Mouse (Mus musculus) stomach, embryonic 15.5 days (tissue): ENCODE data around the gene Galnt2. TPM values are rescaled to one million over a fixed set of nuclear protein-coding genes. Genes with fewer than 3 reads are reported as not detected.
A peak's percentile ranks its signal among the peaks of the same experiment; 100 is the strongest.

Experiments
- ATAC-seq: fragments of 200-750 bp; cut with Nextera tagmentation; 2 replicates; pipeline ENCODE4 v1.8.0; 2017; ENCODE audit warnings: low read depth, moderate number of reproducible peaks, moderate TSS enrichment; ENCODE audit not compliant: insufficient read depth, low FRiP score
- H3K27ac ChIP-seq: fragments of 300-500 bp; sonication (generic); 2 replicates; pipeline ENCODE4 v1.5.1; 2015; ENCODE audit warnings: mild to moderate bottlenecking, inconsistent platforms
- H3K27me3 ChIP-seq: fragments of 300-500 bp; sonication (generic); replicated peaks from 2 replicates; pipeline ENCODE4 v1.6.1; 2015; ENCODE audit warnings: inconsistent platforms
- H3K36me3 ChIP-seq: fragments of 300-500 bp; sonication (generic); 2 replicates; pipeline ENCODE4 v1.6.1; 2015; ENCODE audit warnings: inconsistent platforms
- H3K4me1 ChIP-seq: fragments of 300-500 bp; sonication (generic); 2 replicates; pipeline ENCODE4 v1.6.1; 2015; ENCODE audit warnings: inconsistent platforms
- H3K4me2 ChIP-seq: fragments of 300-500 bp; sonication (generic); 2 replicates; pipeline ENCODE4 v1.6.1; 2015; ENCODE audit warnings: mild to moderate bottlenecking, inconsistent platforms
- H3K4me3 ChIP-seq: fragments of 300-500 bp; sonication (generic); replicated peaks from 2 replicates; pipeline ENCODE4 v1.5.1; 2015; ENCODE audit warnings: inconsistent platforms
- H3K9ac ChIP-seq: fragments of 300-500 bp; sonication (generic); 2 replicates; pipeline ENCODE4 v1.6.1; 2015; ENCODE audit warnings: inconsistent platforms
- H3K9me3 ChIP-seq: fragments of 300-500 bp; sonication (generic); 2 replicates; pipeline ENCODE4 v1.6.1; 2016; ENCODE audit warnings: inconsistent platforms
- WGBS: fragments of 180-500 bp; shearing (Covaris S2); methylation state at CpG from one replicate; pipeline ENCODE4 v1.1.7; 2015; 5-methylcytosine and 5-hydroxymethylcytosine counted together
- polyA plus RNA-seq: library from polyadenylated mRNA; unstranded; fragments of >200 nt; fragmentation: Nextera tagmentation; extraction: Ambion mirVana; gene quantifications from 2 replicates; pipeline ENCODE4 v1.2.1, GENCODE M21; 2015

The Galnt2 gene
- polyA plus RNA-seq, 1 experiment from 2014 or later = 80.5 TPM

DNA sequence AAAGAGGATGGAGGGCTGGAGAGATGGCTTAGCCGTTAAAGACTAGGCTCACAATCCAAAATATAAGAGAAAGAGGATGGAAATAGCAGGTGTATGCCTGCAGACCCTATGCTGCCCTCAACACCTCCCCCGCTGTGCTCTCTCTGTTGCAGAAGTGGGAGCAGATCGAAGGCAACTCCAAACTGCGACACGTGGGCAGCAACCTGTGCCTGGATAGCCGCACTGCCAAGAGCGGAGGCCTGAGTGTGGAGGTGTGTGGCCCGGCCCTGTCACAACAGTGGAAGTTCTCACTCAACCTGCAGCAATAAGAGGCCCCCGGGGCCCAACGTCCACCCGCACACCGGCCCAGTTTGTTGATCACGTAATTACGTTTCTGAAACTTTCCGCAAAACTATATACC, 112.0 kb downstream of the Galnt2 start:
- no peak overlapping the region for H3K27ac ChIP-seq
- H3K4me2 ChIP-seq = no peak overlapping the region
- ATAC-seq = no peak
- no peaks in the 10 kb centered on the region; the same call in 1 of the 2 replicates for H3K4me1 ChIP-seq
- no peak overlapping the region for H3K9ac ChIP-seq
- H3K4me3 ChIP-seq = no peak overlapping the region
- WGBS = 93% methylated on average over 15 of the region's 15 CpGs
- no peaks in the 10 kb centered on the region for H3K9me3 ChIP-seq
- peaks cover 35% of the 10 kb centered on the region for H3K36me3 ChIP-seq
- H3K27me3 ChIP-seq = no peaks in the 10 kb centered on the region

DNA sequence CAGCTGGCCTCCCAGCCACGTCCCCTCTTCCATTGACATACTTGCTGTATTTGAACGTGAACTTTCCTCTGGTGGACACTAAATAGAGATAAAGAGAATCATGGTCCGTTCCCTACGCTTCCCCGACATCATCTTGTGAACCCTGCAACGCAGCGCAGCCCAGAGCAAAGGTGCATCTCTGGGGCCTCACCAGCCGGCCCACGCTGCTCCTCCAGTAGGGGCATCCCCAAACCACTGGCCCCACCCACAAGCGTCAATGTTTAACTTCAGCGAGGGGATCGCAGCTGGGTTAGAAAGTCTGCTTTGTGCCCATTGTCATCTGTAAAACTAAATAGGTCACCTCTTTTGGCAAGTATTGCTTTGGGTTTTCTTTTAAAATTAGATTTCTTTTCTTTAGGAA, 112.8 kb downstream of the Galnt2 start:
- Histone ChIP-seq H3K27ac (no peak overlapping the region), H3K4me1 (no peaks in the 10 kb centered on the region; the same call in 1 of the 2 replicates), H3K36me3 (peaks cover 27% of the 10 kb centered on the region), H3K27me3 (no peaks in the 10 kb centered on the region), H3K4me3 (no peak overlapping the region), H3K4me2 (no peak overlapping the region), H3K9ac (no peak overlapping the region), H3K9me3 (no peaks in the 10 kb centered on the region)
- WGBS = 69% methylated on average over 12 of the region's 12 CpGs
- no peak for ATAC-seq

DNA sequence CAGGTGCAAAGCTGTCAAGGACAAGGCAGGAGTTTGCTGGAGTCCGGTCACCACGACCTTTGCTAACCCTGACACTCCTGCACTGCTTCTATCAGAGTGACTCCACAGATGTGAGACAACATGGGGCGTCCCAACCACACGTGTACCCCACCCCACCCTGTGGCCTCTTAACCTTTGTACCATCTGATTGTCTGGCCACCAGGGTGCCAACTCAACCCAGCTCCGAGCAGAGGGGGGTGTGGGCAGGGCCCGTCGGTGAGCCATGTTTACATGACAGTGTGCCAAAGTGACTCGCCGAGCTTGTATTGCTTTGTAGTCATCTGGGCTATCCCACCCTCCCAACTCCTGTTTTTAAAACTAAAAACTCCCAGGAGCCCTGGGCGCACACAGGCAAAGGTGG, 113.9 kb downstream of the Galnt2 start:
- 69% methylated on average over 10 of the region's 10 CpGs for WGBS
- no peak overlapping the region for H3K4me2 ChIP-seq
- H3K36me3 ChIP-seq = peaks cover 26% of the 10 kb centered on the region; the same call in 1 of the 2 replicates
- H3K9me3 ChIP-seq = no peaks in the 10 kb centered on the region
- H3K27me3 ChIP-seq = no peaks in the 10 kb centered on the region
- no peaks in the 10 kb centered on the region; the same call in 1 of the 2 replicates for H3K4me1 ChIP-seq
- peak; percentile 26; the same call in 1 of the 2 replicates for ATAC-seq
- H3K27ac ChIP-seq = no peak overlapping the region
- H3K4me3 ChIP-seq = no peak overlapping the region
- no peak overlapping the region for H3K9ac ChIP-seq

DNA sequence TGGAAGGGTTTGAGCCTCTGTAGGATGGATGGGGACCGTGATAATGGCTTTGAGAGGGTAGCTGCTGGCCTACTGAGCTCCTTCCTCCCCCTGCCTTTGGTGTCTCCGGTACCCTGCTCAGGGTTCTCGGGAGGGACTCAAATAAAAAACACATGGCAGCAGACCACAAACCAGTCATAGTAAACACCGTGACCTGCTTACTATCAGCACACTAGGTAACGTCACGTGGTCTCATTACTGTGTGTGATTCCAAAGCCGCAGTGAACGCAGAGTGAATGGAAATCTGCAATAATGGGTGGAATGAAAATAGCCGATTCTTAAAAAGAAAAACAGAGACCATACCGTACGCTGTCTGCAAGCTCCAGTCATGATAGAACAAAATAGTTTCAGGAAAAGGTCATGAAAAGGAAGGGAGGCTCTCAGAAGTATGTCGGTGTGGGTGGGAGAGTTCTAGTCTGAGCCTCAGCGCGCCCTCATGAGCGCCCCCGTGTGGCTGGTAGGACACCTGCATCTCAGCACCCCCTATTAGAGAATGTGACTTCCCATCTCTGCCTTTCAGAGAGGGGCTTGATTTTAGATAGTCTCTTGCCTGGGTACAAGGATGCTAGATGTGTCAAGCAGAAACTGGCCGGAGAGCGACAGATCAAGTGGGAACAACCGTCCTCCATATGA, 115.8 kb downstream of the Galnt2 start:
- peak; percentile 24; the same call in 1 of the 2 replicates for ATAC-seq
- Histone ChIP-seq H3K27me3 (no peaks in the 10 kb centered on the region), H3K27ac (peak overlapping the region; percentile 8; the same call in 1 of the 2 replicates), H3K4me3 (no peak overlapping the region), H3K4me2 (no peak overlapping the region), H3K36me3 (peaks cover 16% of the 10 kb centered on the region; the same call in 1 of the 2 replicates), H3K9ac (no peak overlapping the region), H3K4me1 (no peaks in the 10 kb centered on the region; the same call in 1 of the 2 replicates), H3K9me3 (no peaks in the 10 kb centered on the region)
- 45% methylated on average over 19 of the region's 19 CpGs for WGBS

DNA sequence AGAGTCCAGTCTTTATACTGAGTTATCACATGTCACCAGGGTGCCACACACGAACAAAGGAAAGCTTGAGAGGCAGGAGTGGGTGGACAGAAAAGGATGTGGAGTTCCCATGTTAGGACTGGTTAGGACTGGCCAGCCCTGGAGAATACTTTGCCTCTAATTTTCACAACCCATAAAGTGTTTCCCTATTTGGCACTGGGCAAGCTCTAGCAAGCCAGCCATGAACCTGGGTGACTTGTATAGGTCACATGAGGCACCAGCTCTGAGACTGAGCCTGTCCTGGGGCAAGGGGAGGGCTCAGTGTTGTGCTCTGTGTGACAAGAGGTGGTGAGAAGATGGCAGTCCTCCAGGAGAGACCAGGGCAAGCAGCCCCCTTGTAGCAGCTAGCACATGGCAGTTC, 116.9 kb downstream of the Galnt2 start:
- H3K36me3 ChIP-seq = peaks cover 8% of the 10 kb centered on the region; the same call in 1 of the 2 replicates
- no peak overlapping the region for H3K4me2 ChIP-seq
- no peak overlapping the region for H3K9ac ChIP-seq
- no peak overlapping the region for H3K4me3 ChIP-seq
- WGBS = 68% methylated on average over 1 of the region's 1 CpGs
- no peaks in the 10 kb centered on the region; the same call in 1 of the 2 replicates for H3K4me1 ChIP-seq
- ATAC-seq = no peak
- H3K27me3 ChIP-seq = no peaks in the 10 kb centered on the region
- no peaks in the 10 kb centered on the region for H3K9me3 ChIP-seq
- no peak overlapping the region for H3K27ac ChIP-seq

DNA sequence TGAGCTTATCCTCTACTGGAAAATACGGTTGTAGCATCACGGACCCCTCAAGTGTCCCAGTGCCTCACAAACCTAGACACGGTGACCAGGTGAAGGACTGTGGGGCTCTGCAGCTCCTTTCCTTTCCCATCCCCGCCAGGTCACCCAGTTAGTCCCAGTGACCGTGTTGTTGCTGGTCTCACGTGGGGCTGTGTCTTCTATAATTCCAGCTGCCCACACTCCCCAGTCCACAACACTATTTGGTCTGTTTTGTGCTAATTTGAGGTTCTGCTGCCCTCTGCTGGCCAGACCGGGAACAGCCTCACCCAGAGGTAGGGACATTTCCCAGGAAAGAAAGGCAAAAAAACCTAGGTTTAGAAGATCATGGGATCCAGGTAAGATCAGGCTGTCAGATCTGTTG, 118.5 kb downstream of the Galnt2 start:
- no peaks in the 10 kb centered on the region for H3K9me3 ChIP-seq
- no peak for ATAC-seq
- H3K4me2 ChIP-seq = no peak overlapping the region
- H3K9ac ChIP-seq = no peak overlapping the region
- H3K4me1 ChIP-seq = no peaks in the 10 kb centered on the region; the same call in 1 of the 2 replicates
- H3K4me3 ChIP-seq = no peak overlapping the region
- H3K27me3 ChIP-seq = no peaks in the 10 kb centered on the region
- 0 out of 2 replicates have a peak, but pooled peaks cover 3% of the 10 kb centered on the region for H3K36me3 ChIP-seq
- H3K27ac ChIP-seq = no peak overlapping the region
- 39% methylated on average over 7 of the region's 7 CpGs for WGBS

DNA sequence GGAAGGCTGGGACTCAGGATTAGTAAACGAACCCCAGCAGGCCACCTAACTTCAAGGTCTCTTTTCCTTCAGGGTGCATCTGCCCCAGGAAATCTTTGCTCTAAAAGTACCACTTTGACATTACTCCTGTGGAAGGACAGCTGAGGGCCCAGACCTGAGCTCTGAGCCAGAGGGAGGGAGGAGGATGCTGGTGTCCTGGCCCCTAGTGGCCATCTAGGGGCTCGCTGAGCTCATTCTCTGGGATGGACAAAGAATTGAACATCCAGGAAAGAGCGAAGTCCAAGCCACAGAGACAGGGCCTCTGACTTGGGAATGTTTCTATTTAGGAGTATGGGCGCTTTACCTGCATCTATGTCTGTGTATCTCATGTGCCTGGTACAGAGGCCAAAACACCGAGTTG, 120.4 kb downstream of the Galnt2 start:
- Histone ChIP-seq H3K4me1 (no peaks in the 10 kb centered on the region; the same call in 1 of the 2 replicates), H3K36me3 (no peaks in the 10 kb centered on the region), H3K9ac (no peak overlapping the region), H3K27ac (no peak overlapping the region), H3K27me3 (no peaks in the 10 kb centered on the region), H3K4me3 (no peak overlapping the region), H3K4me2 (no peak overlapping the region), H3K9me3 (no peaks in the 10 kb centered on the region)
- WGBS = 62% methylated on average over 5 of the region's 5 CpGs
- no peak for ATAC-seq

DNA sequence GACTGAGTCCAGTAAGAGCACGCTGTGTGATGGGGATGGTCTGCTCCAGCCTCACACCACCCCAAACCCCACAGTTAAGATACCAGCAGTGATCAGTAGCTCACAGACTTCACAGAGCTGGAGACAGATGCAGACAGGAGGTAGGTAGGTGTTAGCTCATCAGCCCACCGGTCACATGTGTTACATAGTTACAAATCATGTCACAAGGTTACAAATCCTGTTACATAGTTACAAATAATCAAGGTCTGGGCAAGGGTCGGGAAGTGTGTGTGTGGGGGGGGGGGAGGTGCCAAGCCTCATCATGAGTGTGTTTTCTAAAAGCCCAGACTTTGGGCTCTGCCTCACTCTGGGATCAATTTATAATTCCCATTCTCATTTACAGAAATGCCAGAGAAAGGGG, 129.7 kb downstream of the Galnt2 start:
- H3K36me3 ChIP-seq = no peaks in the 10 kb centered on the region
- no peak for ATAC-seq
- WGBS = 65% methylated on average over 3 of the region's 3 CpGs

DNA sequence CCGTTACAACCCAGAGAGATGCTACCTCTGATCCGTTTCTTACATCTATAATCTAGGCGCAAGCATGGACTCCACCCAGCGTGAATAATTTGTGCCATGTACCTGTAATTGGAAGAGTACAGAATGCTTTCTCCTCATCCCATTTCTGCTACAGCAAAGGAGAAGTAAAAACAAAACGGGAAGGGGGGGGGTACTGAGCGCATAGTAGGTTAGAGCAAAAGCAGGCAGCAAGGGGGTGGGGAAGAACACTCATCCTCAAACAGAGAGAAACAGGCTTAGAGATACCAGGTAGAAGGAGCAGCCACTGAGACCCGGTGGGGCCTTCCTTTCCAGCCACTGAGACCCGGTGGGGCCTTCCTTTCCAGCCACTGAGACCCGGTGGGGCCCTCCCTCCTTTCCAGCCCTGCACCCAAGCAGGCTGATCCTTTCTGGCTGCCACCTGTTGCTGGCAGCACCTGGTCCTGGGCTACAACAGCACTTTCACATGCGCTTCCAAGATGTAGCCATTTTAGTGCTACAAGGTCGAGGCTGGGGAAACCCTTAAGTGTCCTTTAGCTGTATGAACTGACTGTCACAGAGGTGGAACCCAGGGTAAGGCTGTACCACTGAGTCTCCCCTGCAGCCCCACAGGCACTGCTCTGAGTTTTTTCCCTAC, 130.7 kb downstream of the Galnt2 start:
- Histone ChIP-seq H3K9ac (no peak overlapping the region), H3K4me3 (no peak overlapping the region), H3K27me3 (no peaks in the 10 kb centered on the region), H3K27ac (no peak overlapping the region), H3K4me2 (no peak overlapping the region), H3K4me1 (no peaks in the 10 kb centered on the region), H3K9me3 (no peaks in the 10 kb centered on the region), H3K36me3 (no peaks in the 10 kb centered on the region)
- 80% methylated on average over 11 of the region's 11 CpGs for WGBS
- ATAC-seq = no peak

More for the DNA sequence above, 129.7 kb downstream of the Galnt2 start:
- Histone ChIP-seq H3K4me3 (no peak overlapping the region), H3K27ac (no peak overlapping the region), H3K9ac (no peak overlapping the region), H3K4me1 (no peaks in the 10 kb centered on the region), H3K27me3 (no peaks in the 10 kb centered on the region), H3K4me2 (no peak overlapping the region), H3K9me3 (no peaks in the 10 kb centered on the region)

DNA sequence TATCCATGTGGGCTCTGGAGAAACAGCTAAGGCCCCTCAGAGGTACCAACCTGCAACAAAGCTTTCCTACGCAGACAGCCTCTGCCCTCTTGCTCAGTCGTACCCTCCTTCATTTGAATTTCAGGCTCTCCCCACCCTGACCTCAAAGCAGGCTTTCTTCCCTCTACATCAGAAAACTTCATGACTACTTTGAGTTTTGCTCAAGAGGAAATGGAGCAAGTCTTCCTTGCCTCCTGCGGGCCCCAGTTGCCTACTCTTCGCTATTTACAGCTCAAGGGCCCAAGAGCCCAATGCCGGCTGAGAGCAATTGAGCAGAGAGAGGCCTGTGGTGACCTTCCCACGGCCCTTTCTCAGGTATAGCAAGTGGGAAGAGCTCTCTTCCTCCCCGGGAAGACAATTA, 131.4 kb downstream of the Galnt2 start:
- no peak for ATAC-seq
- 78% methylated on average over 7 of the region's 7 CpGs for WGBS
- H3K27ac ChIP-seq = no peak overlapping the region

DNA sequence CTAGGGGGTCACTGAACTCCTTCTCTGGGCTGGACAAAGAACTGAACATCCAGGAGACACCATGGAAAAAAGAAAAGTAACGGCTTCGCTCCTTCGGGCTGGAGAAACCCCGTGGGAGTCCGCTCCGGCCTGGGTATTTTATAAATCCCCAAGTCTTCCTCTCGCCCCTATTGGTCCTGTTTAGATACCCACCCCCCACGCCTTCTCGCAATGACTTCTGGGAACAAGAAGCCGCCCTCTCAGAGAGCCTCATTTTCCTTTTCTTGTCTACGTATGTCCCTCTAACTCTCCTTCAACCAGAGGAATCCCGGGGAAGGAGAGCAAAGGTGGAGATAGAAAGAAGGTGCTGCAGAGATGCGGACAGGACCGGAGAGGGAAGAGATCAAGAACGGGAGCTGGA, 132.1 kb downstream of the Galnt2 start:
- no peak for ATAC-seq
- Histone ChIP-seq H3K9me3 (no peaks in the 10 kb centered on the region), H3K4me1 (no peaks in the 10 kb centered on the region), H3K4me2 (no peak overlapping the region), H3K9ac (no peak overlapping the region), H3K27me3 (no peaks in the 10 kb centered on the region), H3K4me3 (no peak overlapping the region), H3K27ac (no peak overlapping the region), H3K36me3 (no peaks in the 10 kb centered on the region)
- WGBS = 87% methylated on average over 15 of the region's 15 CpGs

More for the DNA sequence above, 131.4 kb downstream of the Galnt2 start:
- no peak overlapping the region for H3K9ac ChIP-seq
- H3K4me2 ChIP-seq = no peak overlapping the region
- no peaks in the 10 kb centered on the region for H3K27me3 ChIP-seq
- no peaks in the 10 kb centered on the region for H3K4me1 ChIP-seq
- no peak overlapping the region for H3K4me3 ChIP-seq
- H3K9me3 ChIP-seq = no peaks in the 10 kb centered on the region
- no peaks in the 10 kb centered on the region for H3K36me3 ChIP-seq

DNA sequence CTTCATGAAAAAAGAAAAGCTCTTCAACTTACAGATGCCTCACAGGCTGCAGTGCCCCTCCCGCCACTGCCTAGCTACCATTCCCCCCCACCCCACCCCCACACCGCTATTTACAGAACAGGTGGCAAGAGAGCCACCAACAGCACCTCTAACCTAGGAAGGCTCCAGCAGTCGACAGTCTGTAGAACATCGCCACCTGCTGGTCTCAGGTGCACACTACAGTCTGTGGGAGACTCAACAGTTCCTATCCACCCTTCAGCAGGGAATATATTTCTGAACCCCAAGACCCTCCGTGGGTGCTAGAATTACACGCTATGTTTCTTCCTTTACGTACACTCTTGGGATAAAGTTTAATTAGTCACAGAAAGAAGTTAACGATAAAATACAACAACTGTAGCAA, 137.0 kb downstream of the Galnt2 start:
- Histone ChIP-seq H3K9ac (no peak overlapping the region), H3K4me2 (no peak overlapping the region), H3K27me3 (no peaks in the 10 kb centered on the region), H3K4me3 (no peak overlapping the region), H3K4me1 (no peaks in the 10 kb centered on the region), H3K27ac (no peak overlapping the region), H3K9me3 (no peaks in the 10 kb centered on the region), H3K36me3 (no peaks in the 10 kb centered on the region)
- no peak for ATAC-seq
- WGBS = 15% methylated on average over 8 of the region's 8 CpGs
